20 mouse cellular contexts compared by ENCODE assay signal in the genomic region with DNA sequence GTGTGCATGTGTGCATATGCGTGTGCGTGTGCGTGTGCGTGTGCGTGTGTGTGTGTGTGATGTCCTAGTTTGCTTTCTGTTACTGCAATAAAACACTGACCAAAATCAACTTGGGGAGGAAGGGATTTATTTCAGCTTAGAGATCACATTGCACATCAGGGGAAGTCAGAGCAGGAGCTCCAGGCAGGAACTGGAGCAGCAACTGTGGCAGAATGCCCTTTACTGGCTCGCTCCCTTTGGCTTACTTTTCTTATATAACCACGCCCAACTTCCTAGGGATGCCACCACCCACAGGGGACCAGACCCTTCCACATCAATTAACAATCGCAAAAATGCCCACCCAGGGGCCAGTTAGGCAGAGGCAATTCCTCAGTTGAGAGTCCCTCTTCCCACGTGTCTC. TPM values are rescaled to one million over a fixed set of nuclear protein-coding genes. Genes with fewer than 3 reads are reported as not detected.
"Had no signal": no experiment of that assay in that cellular context is flagged by ENCODE, and none has a peak within 500 bp of the region (broad histone marks: within the 10 kb centered on the region; RNA-seq: fewer than 3 reads in every experiment).

No protein-coding gene starts in this region.

- H3K4me3 ChIP-seq: lung, embryonic 15.5 days; megakaryocyte, embryonic 14.5 days; midbrain, embryonic 12.5 days; midbrain, embryonic 15.5 days; neural tube, embryonic 12.5 days had no signal

- H3K27ac ChIP-seq: lung, embryonic 15.5 days; macrophage; midbrain, embryonic 12.5 days; midbrain, embryonic 15.5 days; neural tube, embryonic 12.5 days had no signal

- H3K4me1 ChIP-seq: lung, embryonic 15.5 days; midbrain, embryonic 12.5 days; midbrain, embryonic 15.5 days; neural tube, embryonic 12.5 days had no signal

- H3K36me3 ChIP-seq: lung, embryonic 15.5 days; midbrain, embryonic 12.5 days; midbrain, embryonic 15.5 days; neural tube, embryonic 12.5 days had no signal

- DNase-seq: liver, postnatal 0 days; lung, adult 2 months; lung, postnatal 14 days; lung, postnatal 36 days; right cerebral cortex, postnatal 14 days; spleen, adult 18-20 months; thymus, adult 18-20 months; thymus, postnatal 14 days; thymus, postnatal 36 days had no signal

- H3K27me3 ChIP-seq: lung, embryonic 15.5 days; midbrain, embryonic 12.5 days; midbrain, embryonic 15.5 days; neural tube, embryonic 12.5 days had no signal

RNA-seq across cellular contexts. Expression of gene Rnf186, which starts 8.3 kb away (rescaled TPM):
- total RNA-seq: megakaryocyte progenitor cell, adult 5-6 weeks; midbrain, postnatal 0 days; monocyte, adult 5-6 weeks; neutrophil, adult 5-6 weeks had no signal
- polyA plus RNA-seq: macrophage; midbrain, embryonic 12.5 days; midbrain, postnatal 0 days; neural tube, embryonic 12.5 days; neural tube, embryonic 14.5 days had no signal
